Mouse (Mus musculus): ENCODE data around the gene Tceal7.

DNA sequence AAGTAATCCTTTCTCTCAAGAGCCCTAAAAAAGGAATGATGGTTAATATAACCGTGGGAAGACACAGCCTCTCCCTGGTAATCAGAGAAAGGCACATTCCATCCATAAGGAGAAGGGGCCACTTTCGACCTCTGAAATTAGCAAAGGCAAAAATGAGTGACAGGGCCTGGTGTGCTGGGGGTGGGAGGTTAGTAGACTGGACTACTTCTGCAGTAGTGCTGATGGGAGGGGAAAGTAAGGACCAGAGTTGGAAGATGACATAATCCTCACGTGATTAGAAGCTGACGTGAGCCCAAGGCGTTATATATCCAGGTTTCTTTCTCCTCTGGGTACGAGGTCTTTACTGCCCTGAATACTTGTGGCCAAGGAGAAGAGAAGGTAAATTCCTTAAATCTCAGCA is 9.1 kb downstream of the Tceal7 start:
- TF ChIP-seq POLR2A (IDR thresholded peaks at IDR 0.05; ENCODE audit: low read depth, low read length): no peak
- no peak for TF ChIP-seq CTCF (IDR thresholded peaks at IDR 0.05; ENCODE audit: extremely low read depth, insufficient read length, insufficient replicate concordance, low read depth, low read length)
